Mouse (Mus musculus) CH12.LX (cell line): Measurements from ENCODE around the gene Stra6l.

Experiments used
- CHD1 ChIP-seq: IDR thresholded peaks from 2 replicates; pipeline ENCODE4 v1.6.1; 2012; ENCODE audit warnings: low read depth, low read length, improper control_type of control experiment, inconsistent platforms
- CHD2 ChIP-seq: IDR thresholded peaks from 2 replicates; pipeline ENCODE4 v1.6.1; 2011; ENCODE audit warnings: low read length, improper control_type of control experiment
- CTCF ChIP-seq, 2 experiments: IDR thresholded peaks in 1 of 2; conservative IDR thresholded peaks in 1 of 2; 2 replicates each; pipeline ENCODE4 v1.5.1; 2011 to 2012; ENCODE audit warnings: low read depth in 2 of 2, low read length in 2 of 2, improper control_type of control experiment in 1 of 2, inconsistent platforms in 1 of 2, mild to moderate bottlenecking in 1 of 2, moderate library complexity in 1 of 2
- E2F4 ChIP-seq: IDR thresholded peaks from 2 replicates; pipeline ENCODE4 v1.6.1; 2011; ENCODE audit warnings: low read depth, low read length, improper control_type of control experiment; ENCODE audit not compliant: insufficient replicate concordance
- EP300 ChIP-seq: IDR thresholded peaks from 2 replicates; pipeline ENCODE4 v1.6.1; 2011; ENCODE audit warnings: low read length, improper control_type of control experiment
- GABPA ChIP-seq: IDR thresholded peaks from 2 replicates; pipeline ENCODE4 v1.6.1; 2012; ENCODE audit warnings: low read depth, low read length, improper control_type of control experiment, inconsistent platforms; ENCODE audit not compliant: insufficient replicate concordance
- HCFC1 ChIP-seq: IDR thresholded peaks from 2 replicates; pipeline ENCODE4 v1.6.1; 2012; ENCODE audit warnings: low read depth, mild to moderate bottlenecking, inconsistent platforms, low read length, improper control_type of control experiment
- IRF4 ChIP-seq: IDR thresholded peaks from 2 replicates; pipeline ENCODE4 v1.6.1; 2014; ENCODE audit warnings: low read depth, mild to moderate bottlenecking, inconsistent platforms, low read length, improper control_type of control experiment
- MYC ChIP-seq: IDR thresholded peaks from 2 replicates; pipeline ENCODE4 v1.6.1; 2011; ENCODE audit warnings: low read depth, mild to moderate bottlenecking, improper control_type of control experiment, low read length
- PAX5 ChIP-seq: IDR thresholded peaks from 2 replicates; pipeline ENCODE4 v1.6.1; 2012; ENCODE audit warnings: low read length, inconsistent platforms, mixed read lengths
- POLR2A ChIP-seq: IDR thresholded peaks from 2 replicates; pipeline ENCODE4 v1.6.1; 2011; ENCODE audit warnings: low read depth, mild to moderate bottlenecking, improper control_type of control experiment, low read length
- RAD21 ChIP-seq: IDR thresholded peaks from 2 replicates; pipeline ENCODE4 v1.6.1; 2011; ENCODE audit warnings: low read depth, mild to moderate bottlenecking, low read length, improper control_type of control experiment, moderate library complexity
- TCF12 ChIP-seq: IDR thresholded peaks from 2 replicates; pipeline ENCODE4 v1.6.1; 2014; ENCODE audit warnings: low read depth, mild to moderate bottlenecking, inconsistent platforms, low read length, improper control_type of control experiment

DNA sequence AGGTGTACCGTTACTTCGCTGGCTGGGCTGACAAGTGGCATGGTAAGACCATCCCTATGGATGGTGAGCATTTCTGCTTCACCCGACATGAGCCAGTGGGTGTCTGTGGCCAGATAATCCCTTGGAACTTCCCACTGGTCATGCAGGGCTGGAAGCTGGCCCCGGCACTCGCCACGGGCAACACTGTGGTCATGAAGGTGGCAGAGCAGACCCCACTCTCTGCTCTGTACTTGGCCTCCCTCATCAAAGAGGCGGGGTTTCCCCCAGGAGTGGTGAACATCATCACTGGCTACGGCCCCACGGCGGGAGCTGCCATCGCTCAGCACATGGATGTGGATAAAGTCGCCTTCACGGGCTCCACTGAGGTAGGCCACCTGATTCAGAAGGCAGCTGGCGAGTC, 45.6 kb upstream of the Stra6l start:
- TF ChIP-seq CTCF (conservative IDR thresholded peaks at IDR 0.05 in 1 of 2, IDR thresholded peaks at IDR 0.05 in 1 of 2; ENCODE audit: low read depth in 2 of 2, low read length in 2 of 2) (no peak), POLR2A (no peak), EP300 (no peak), HCFC1 (no peak), CHD2 (no peak), TCF12 (no peak), PAX5 (no peak), RAD21 (no peak), CHD1 (no peak), GABPA (no peak), E2F4 (no peak), IRF4 (no peak), MYC (no peak)
